Mouse (Mus musculus): ENCODE results near the gene Ddx39.

The Ddx39 gene

DNA sequence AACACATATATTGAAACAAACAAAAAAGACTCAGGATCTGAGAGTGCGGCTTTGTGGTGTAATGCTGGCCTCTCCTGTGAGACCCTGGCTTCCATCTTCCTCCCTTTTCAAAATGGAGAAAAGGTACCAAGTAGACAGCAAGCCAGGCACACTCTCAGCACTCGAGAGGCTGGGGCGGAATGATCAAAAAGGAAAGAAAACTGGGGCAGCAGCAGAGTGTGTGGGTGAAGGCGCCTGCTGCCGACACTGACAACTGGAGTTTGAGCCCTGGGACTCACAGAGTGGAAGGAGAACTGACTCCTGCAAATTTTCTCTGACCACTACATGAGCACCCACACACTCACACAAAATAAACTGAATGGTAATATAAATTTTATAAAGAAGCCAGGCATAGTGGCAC, 40.5 kb upstream of the Ddx39 start:
- Histone ChIP-seq H3K9me3 (ENCODE audit: low read length) (no peaks in the 10 kb centered on the region), H3K4me3 (replicated peaks; ENCODE audit: low read length) (no peak overlapping the region), H3K27me3 (ENCODE audit: insufficient read depth, low read length) (peaks cover 5% of the 10 kb centered on the region; the same call in 1 of the 2 replicates), H3K4me1 (replicated peaks; ENCODE audit: low read depth, low read length) (peaks cover 40% of the 10 kb centered on the region), H3K36me3 (ENCODE audit: insufficient read depth, low read length) (peaks cover 59% of the 10 kb centered on the region)
- no peak for TF ChIP-seq CTCF (conservative IDR thresholded peaks at IDR 0.05; ENCODE audit: low read length)
- TF ChIP-seq POU5F1 (IDR thresholded peaks at IDR 0.05; ENCODE audit: borderline replicate concordance, low read length) = no peak
- no peak for TF ChIP-seq NANOG (IDR thresholded peaks at IDR 0.05; ENCODE audit: borderline replicate concordance, low read length)

DNA sequence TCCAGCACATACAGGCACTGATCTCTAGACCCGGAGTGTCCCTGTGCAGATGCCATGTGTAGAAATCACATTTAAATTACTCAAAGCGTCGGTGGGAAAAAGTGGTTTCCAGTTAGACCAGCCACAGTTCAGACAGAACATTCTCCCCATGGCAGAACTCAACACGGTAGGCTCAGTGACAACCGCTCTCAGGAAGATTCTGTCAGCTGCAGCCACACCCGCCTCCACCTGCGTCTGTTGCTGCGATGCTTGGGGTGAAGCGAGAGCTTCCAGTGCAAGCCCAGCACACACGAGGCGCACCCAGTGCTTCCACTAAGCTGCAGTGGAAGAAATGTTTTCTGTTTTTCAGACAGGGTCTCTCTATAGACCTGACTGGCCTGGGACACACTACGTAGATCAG, 35.1 kb upstream of the Ddx39 start:
- Histone ChIP-seq H3K36me3 (ENCODE audit: insufficient read depth, low read length) (peaks cover 61% of the 10 kb centered on the region), H3K27me3 (ENCODE audit: insufficient read depth, low read length) (no peaks in the 10 kb centered on the region), H3K4me3 (replicated peaks; ENCODE audit: low read length) (no peak overlapping the region), H3K4me1 (replicated peaks; ENCODE audit: low read depth, low read length) (peaks cover 23% of the 10 kb centered on the region), H3K9me3 (ENCODE audit: low read length) (no peaks in the 10 kb centered on the region)
- TF ChIP-seq NANOG (IDR thresholded peaks at IDR 0.05; ENCODE audit: borderline replicate concordance, low read length) = no peak
- no peak for TF ChIP-seq POU5F1 (IDR thresholded peaks at IDR 0.05; ENCODE audit: borderline replicate concordance, low read length)
- TF ChIP-seq CTCF (conservative IDR thresholded peaks at IDR 0.05; ENCODE audit: low read length) = no peak

DNA sequence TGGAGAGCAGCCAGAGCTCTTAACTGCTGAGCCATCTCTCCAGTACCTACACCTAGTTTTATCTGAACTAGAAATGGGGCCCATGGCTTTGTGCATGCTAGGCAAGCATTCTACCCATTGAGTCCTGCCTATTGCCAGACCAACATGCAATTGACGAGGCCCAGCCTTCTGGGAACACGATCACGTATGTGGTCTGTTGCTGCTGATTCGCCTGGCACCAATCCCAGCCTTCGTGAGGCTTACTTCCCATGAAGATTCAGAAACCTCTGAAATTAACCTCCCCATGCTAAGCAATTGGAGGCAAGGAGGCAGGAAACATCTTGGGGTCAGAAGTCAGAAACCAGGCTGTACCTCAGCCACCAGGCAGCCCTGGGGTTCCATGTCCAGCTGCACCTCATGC, 34.4 kb upstream of the Ddx39 start:
- H3K27me3 ChIP-seq (ENCODE audit: insufficient read depth, low read length) = no peaks in the 10 kb centered on the region
- H3K36me3 ChIP-seq (ENCODE audit: insufficient read depth, low read length) = peaks cover 65% of the 10 kb centered on the region
- TF ChIP-seq NANOG (IDR thresholded peaks at IDR 0.05; ENCODE audit: borderline replicate concordance, low read length) (no peak), POU5F1 (IDR thresholded peaks at IDR 0.05; ENCODE audit: borderline replicate concordance, low read length) (no peak), CTCF (conservative IDR thresholded peaks at IDR 0.05; ENCODE audit: low read length) (no peak)
- H3K4me1 ChIP-seq (replicated peaks; ENCODE audit: low read depth, low read length) = peaks cover 23% of the 10 kb centered on the region
- no peak overlapping the region for H3K4me3 ChIP-seq (replicated peaks; ENCODE audit: low read length)
- no peaks in the 10 kb centered on the region for H3K9me3 ChIP-seq (ENCODE audit: low read length)

DNA sequence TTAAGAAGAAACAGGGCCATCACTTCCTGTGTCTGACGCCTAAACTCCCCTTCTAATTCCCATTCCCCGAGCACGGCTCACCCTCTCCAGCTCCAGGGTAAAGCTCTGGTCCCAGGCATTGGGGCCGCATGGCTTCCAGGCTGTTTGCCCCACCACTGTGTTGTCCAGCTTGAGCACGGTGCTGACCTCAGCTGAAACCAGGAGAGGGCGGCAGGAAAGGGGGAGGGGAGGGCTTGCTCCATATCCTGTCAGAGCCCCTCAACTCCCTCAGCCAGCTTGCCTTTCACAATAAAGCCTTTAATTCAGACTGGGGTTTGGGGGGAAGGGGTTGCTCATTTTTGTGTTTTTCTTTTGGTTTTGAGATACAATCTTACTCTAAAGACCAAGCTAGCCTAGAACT, 33.9 kb upstream of the Ddx39 start:
- H3K27me3 ChIP-seq (ENCODE audit: insufficient read depth, low read length) = no peaks in the 10 kb centered on the region
- peaks cover 68% of the 10 kb centered on the region for H3K36me3 ChIP-seq (ENCODE audit: insufficient read depth, low read length)
- peaks cover 23% of the 10 kb centered on the region for H3K4me1 ChIP-seq (replicated peaks; ENCODE audit: low read depth, low read length)
- H3K9me3 ChIP-seq (ENCODE audit: low read length) = no peaks in the 10 kb centered on the region
- TF ChIP-seq POU5F1 (IDR thresholded peaks at IDR 0.05; ENCODE audit: borderline replicate concordance, low read length) (no peak), CTCF (conservative IDR thresholded peaks at IDR 0.05; ENCODE audit: low read length) (no peak), NANOG (IDR thresholded peaks at IDR 0.05; ENCODE audit: borderline replicate concordance, low read length) (no peak)
- no peak overlapping the region for H3K4me3 ChIP-seq (replicated peaks; ENCODE audit: low read length)

DNA sequence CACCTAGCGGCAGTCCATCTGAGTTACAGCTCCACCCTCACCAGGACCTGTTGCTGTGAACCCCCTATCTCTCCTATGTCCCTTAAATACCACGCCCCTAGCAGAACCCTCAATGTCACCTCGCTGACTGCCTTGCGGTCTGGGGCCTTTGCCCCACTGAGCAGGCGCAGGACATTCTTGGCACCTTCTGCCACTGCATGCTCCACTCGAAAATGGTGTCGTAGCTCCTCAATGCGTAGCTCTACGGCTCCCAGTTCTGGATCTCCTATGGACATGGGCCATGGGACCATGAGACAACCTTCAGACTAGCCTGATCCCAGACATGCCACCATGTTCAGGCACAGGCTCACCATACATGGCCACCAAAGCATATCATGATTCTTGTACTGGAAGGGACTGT, 30.5 kb upstream of the Ddx39 start:
- no peak for TF ChIP-seq POU5F1 (IDR thresholded peaks at IDR 0.05; ENCODE audit: borderline replicate concordance, low read length)
- no peaks in the 10 kb centered on the region for H3K9me3 ChIP-seq (ENCODE audit: low read length)

DNA sequence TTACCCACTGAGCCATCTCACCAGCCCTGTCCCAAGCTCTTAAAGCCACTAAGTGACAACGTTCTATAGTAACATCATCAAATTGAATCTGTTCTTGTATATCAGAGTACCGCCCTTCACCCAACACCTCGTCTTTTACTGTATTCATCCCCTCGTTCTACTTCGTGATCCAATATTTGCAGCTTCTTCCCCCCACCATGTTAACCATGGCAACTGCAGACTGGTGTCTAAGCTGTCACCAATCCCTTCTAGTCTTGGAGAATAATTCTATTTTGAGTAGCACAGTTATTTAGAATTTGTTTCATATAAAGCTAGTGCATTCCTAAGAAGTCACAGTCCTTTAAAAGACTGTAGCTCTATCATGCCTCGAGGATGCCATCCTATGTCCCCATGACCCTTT, 25.7 kb upstream of the Ddx39 start:
- Histone ChIP-seq H3K9me3 (ENCODE audit: low read length) (no peaks in the 10 kb centered on the region), H3K4me3 (replicated peaks; ENCODE audit: low read length) (no peak overlapping the region), H3K4me1 (replicated peaks; ENCODE audit: low read depth, low read length) (peaks cover 25% of the 10 kb centered on the region), H3K27me3 (ENCODE audit: insufficient read depth, low read length) (no peaks in the 10 kb centered on the region), H3K36me3 (ENCODE audit: insufficient read depth, low read length) (peaks cover 49% of the 10 kb centered on the region)
- TF ChIP-seq NANOG (IDR thresholded peaks at IDR 0.05; ENCODE audit: borderline replicate concordance, low read length) = no peak
- TF ChIP-seq POU5F1 (IDR thresholded peaks at IDR 0.05; ENCODE audit: borderline replicate concordance, low read length) = no peak
- TF ChIP-seq CTCF (conservative IDR thresholded peaks at IDR 0.05; ENCODE audit: low read length) = no peak

More for the DNA sequence above, 30.5 kb upstream of the Ddx39 start:
- Histone ChIP-seq H3K36me3 (ENCODE audit: insufficient read depth, low read length) (peaks cover 52% of the 10 kb centered on the region), H3K4me3 (replicated peaks; ENCODE audit: low read length) (no peak overlapping the region), H3K4me1 (replicated peaks; ENCODE audit: low read depth, low read length) (peaks cover 18% of the 10 kb centered on the region), H3K27me3 (ENCODE audit: insufficient read depth, low read length) (no peaks in the 10 kb centered on the region)

DNA sequence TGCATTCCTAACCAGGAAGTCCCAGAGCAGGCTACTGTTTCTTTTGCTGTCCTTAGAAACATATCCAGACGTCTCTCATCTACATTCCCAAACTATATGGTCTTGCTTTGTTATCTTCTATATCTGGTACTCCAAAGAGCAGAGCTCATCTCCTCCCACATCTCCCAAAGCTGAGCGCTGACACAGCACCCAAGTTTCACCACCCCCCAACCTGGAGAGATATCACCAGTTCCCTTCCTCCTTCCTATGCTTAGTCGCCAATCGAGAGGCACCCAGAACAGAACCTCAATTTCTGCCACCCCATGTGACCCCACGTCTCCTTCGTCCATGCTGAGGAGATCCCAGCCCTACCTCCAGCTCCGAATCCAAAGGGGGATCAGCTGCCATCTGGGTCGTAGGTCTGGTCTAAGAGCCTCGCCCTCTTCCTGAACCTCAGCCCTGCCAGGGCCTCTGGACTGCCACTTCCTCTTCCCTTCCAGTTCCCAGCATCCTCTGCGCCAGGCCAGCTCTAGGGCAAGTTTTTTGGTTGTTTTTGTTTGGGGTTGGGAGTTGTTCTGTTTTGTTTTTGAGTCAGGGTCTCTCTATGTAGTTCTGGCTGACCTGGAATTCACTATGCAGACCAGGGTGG, 21.3 kb upstream of the Ddx39 start:
- Histone ChIP-seq H3K4me1 (replicated peaks; ENCODE audit: low read depth, low read length) (peaks cover 52% of the 10 kb centered on the region), H3K27me3 (ENCODE audit: insufficient read depth, low read length) (peaks cover 24% of the 10 kb centered on the region), H3K4me3 (replicated peaks; ENCODE audit: low read length) (no peak overlapping the region), H3K9me3 (ENCODE audit: low read length) (no peaks in the 10 kb centered on the region), H3K36me3 (ENCODE audit: insufficient read depth, low read length) (peaks cover 32% of the 10 kb centered on the region)
- no peak for TF ChIP-seq POU5F1 (IDR thresholded peaks at IDR 0.05; ENCODE audit: borderline replicate concordance, low read length)
- TF ChIP-seq NANOG (IDR thresholded peaks at IDR 0.05; ENCODE audit: borderline replicate concordance, low read length) = no peak
- TF ChIP-seq CTCF (conservative IDR thresholded peaks at IDR 0.05; ENCODE audit: low read length) = no peak

DNA sequence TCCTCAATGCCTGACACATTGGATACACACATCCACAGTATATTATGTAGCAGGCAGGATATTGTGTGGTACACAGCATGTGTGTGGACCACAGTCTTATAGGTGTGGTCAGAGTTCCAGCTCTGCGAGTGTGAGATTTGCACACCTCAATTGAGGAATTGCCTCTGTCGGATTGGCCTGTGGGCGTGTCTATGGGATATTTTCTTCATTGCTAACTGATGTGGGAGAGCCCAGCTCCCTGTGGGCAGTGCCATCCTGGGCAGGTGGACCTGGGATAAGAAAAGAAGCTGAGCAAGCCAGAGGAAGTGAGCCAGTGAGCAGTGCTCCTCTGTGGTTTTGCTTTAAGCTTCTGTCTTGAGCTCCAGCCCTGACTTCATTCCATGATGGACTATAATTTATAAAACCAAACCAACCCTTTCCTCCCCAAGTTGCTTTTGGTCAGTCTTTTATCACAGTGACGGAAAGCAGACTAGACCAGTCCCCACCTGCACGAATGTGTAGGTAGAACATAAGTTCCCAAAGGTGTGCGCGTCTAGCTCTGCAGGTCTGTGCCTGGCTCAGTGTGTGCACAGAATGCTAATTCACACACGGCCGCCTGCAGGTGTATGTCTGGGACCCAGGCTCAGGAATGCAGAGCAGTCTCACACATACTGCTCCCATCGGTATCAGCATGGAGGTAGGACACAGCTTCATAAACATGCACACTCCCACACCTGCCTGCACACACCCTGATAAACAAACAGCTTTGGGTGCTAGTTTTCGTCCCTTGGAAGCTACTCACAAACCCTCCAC, 20.4 kb upstream of the Ddx39 start:
- Histone ChIP-seq H3K4me3 (replicated peaks; ENCODE audit: low read length) (no peak overlapping the region), H3K9me3 (ENCODE audit: low read length) (no peaks in the 10 kb centered on the region), H3K27me3 (ENCODE audit: insufficient read depth, low read length) (peaks cover 24% of the 10 kb centered on the region), H3K4me1 (replicated peaks; ENCODE audit: low read depth, low read length) (peaks cover 56% of the 10 kb centered on the region), H3K36me3 (ENCODE audit: insufficient read depth, low read length) (peaks cover 30% of the 10 kb centered on the region)
- TF ChIP-seq POU5F1 (IDR thresholded peaks at IDR 0.05; ENCODE audit: borderline replicate concordance, low read length) (no peak), NANOG (IDR thresholded peaks at IDR 0.05; ENCODE audit: borderline replicate concordance, low read length) (no peak), CTCF (conservative IDR thresholded peaks at IDR 0.05; ENCODE audit: low read length) (no peak)
